Mouse (Mus musculus): Measurements from ENCODE around the gene Angptl2. TPM values are rescaled to one million over a fixed set of nuclear protein-coding genes. Genes with fewer than 3 reads are reported as not detected.

Angptl2 gene
- polyA plus RNA-seq, 1 experiment: 7.2 TPM

- peak in 1 of 2 experiments; percentile 54 for DNase-seq (ENCODE audit: extremely low spot score in 1 of 2, low spot score in 1 of 2)
Measured at GRCm38 (mm10) chr2:33265793-33266192, 49.9 kb downstream of the Angptl2 start.

DNA sequence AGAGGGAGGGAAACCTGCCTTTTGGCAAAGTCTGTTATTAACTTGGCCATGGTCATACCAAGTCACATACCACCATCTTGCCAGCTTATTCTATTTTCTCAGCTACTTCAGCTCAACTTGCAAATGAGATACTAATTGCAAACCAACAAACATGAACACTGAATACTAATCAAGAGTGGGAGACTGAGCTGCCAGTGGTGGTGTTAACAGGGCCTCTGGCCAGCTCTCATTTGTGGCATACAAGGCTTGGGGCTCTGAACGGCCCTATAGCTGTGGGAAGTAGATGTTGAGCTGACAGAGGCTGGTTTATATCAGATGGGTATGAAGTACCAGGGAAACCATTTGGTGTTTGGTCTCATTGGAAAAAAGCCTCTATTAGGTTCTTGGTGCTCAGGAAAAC, 51.2 kb downstream of the Angptl2 start:
- no peak for DNase-seq (ENCODE audit: extremely low spot score in 1 of 2, low spot score in 1 of 2)

DNA sequence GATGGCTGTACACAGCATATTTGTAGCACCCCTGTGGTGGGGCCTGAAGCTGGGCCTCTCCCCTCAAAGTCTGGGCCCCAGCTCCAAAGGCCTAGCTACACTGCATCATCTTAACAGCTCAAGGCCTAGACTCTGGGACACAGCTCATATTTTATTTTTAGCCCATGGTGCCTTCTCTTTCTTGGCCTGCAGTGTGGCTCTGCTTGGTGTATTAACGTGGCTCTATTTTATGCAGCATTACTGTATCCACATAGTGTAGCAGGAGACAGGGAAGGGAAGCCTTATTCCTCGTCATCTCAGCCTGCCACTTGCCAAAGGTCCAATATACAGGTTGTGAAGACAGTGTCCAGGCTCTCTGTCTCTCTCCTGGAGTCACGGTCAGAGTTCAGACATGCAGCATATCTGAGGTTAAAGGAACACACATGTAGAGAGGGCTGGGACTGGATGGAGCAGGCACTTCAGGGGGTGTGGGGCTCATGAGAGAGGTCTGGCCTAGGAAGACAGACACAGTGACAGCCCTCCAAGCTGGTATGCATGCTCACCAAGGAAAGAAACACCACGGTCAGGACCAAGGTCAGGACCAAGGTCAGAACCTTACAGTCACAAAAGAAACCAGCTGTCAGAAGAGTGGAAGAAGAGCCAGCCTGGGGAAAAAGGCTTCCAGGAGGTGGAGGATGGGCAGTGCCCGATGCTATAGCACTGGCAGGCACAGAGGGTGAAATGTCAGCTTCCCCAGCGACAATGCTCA, 52.7 kb downstream of the Angptl2 start:
- DNase-seq (ENCODE audit: extremely low spot score in 1 of 2, low spot score in 1 of 2): no peak

DNA sequence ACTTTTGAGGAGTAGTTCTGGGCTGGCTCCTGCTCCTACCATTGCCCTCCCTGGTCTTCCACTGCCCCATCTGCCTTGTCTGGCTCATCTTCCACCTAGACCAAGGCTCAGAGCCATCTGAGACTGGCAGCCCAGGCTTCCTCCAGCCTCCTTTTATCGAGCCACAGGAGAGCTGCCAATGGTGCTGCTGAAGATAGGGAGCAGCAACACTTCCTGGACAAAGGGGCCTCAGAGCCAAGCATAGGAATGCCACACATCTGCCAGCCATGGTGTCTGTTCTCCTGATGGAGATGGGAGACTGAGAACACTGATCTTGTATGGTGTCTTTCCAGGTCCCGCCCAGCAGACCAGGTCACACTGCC, 53.2 kb downstream of the Angptl2 start:
- DNase-seq (ENCODE audit: extremely low spot score in 1 of 2, low spot score in 1 of 2): no peak

DNA sequence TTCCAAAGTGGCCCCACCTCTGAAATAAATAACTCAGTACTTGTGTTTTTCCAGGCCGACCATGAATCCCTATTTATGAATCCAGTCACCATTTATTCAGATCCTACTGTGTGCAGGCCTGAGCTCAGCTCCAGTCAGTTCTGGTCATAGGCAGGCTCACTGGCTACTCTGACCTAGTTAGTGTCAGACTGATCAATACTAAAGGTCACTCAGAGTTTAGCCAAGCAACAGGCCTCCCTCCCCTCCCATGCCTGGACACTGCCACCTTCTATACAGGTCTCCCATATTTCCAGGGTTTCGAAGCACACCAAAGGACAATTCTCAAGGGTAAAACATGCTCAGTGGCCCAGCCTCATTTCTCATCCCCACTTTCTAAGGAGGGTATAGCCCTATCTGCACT, 54.7 kb downstream of the Angptl2 start:
- DNase-seq (ENCODE audit: extremely low spot score in 1 of 2, low spot score in 1 of 2): no peak

- DNase-seq (ENCODE audit: extremely low spot score in 1 of 2, low spot score in 1 of 2): no peak
Measured at GRCm38 (mm10) chr2:33271511-33271910, 55.6 kb downstream of the Angptl2 start.

DNA sequence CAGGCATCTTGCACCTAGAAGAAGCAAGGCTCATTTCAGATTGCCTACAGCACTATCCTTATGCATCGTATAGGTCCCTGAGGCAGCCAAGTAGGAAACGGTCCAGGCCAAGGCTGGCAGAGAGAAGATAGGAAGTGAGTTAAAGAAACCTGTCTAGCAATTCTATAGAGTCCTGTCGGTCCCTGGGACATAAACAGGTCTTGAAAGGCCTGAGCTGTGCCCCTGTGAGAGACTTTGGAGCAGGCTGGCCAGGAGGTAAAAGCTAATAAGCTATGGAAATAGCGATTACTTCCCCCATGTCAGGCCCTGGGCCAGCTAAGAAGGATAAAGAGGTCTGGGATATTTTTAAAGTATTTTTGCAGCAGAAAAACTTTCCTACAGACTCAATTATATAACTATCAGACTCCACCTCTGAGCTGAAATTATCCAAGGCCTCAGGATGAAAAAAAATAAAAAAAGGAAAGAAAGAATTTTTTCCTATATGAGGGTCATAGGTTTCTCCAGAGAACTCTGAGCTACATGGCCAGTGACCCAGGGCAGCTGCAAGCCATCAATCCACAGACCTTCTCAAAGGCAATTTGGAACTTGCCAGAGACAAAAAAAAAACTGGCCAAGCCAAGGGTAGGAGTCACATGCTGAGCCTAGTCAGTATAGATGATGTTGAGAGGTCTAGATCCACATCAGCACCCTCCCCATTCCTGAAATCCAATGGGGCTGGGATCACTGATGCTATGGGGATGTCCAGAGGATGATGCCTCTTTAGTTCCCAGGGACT, 57.0 kb downstream of the Angptl2 start:
- DNase-seq (ENCODE audit: extremely low spot score in 1 of 2, low spot score in 1 of 2): no peak

- no peak for DNase-seq (ENCODE audit: extremely low spot score in 1 of 2, low spot score in 1 of 2)
Measured at GRCm38 (mm10) chr2:33274719-33275490, 59.0 kb downstream of the Angptl2 start.

DNA sequence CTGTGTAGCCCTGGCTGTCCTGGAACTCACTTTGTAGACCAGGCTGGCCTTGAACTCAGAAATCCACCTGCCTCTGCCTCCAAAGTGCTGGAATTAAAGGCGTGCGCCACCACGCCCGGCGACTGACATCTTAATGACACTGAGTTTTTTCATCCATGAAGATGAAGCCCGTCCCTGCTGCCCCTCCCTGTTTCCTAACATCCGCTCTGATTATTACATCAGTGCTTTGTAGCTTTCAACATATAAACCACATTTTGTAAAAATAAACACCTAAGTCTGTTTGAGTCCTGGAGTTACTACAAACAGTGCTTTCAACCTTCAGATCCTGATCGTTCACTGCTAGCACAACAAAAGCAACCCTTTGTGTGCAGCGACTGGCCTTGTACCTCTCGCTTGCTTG, 63.9 kb downstream of the Angptl2 start:
- DNase-seq (ENCODE audit: extremely low spot score in 1 of 2, low spot score in 1 of 2): no peak

GRCm38 (mm10) chr2:33280525-33280924, 64.7 kb downstream of the Angptl2 start:
- DNase-seq (ENCODE audit: extremely low spot score in 1 of 2, low spot score in 1 of 2): no peak

DNA sequence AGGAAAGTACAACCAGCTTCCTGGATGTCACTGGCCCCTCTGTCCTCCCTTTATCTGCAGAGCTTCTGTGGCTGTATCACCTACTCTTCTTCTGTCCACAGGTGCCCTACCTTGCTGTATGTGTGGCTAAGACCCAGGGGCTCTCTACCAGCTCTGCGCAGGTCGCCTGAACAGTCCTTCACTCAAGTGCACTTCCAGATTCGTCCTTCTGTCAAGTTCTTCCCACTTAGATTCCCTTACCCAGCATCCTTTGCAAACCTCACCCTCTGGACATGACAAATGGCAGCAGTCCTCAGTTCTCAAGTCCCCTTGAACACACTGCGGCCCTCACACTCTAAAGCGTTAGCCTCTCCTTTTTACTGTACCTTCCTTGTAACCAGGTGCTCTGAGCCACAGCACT, 65.9 kb downstream of the Angptl2 start:
- DNase-seq (ENCODE audit: extremely low spot score in 1 of 2, low spot score in 1 of 2): no peak

DNA sequence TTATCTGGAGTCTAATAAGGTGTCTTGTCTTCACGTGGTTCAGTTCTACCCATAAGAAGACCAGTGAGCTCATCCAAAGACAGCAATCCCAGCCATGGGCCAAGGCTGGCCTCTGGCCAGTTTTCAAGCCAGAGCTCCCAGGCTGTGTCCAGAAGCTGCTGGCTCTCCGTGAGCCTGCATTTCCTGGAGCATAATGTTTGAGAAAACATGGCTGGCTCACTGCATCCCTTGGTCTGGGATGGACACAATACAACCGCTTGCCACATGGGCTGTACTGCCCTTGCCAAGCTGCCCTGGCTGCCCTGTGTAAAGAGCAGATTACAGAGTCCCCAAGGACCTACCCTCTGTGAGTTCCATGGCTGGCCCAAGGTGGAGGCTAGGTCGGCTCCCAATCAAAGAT, 67.0 kb downstream of the Angptl2 start:
- no peak for DNase-seq (ENCODE audit: extremely low spot score in 1 of 2, low spot score in 1 of 2)

DNA sequence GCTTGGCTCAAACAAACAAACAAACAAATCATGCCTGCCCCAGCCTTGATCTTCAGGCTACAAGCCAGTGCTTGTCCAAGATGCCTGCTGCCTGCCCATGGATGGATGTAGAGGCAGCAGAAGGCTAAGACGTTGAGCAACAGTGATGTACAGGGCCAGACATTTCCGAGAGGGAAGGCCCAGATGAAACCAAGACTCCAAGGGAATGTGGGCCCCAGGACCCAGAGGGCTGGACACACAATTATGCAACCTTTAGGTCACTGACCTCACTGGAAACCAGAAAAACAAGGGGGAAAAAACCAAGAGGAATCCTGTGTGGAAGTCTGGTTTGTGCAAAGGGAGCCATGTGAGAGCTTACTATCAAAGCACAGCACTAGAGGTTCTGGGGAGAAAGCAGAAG, 67.8 kb downstream of the Angptl2 start:
- no peak for DNase-seq (ENCODE audit: extremely low spot score in 1 of 2, low spot score in 1 of 2)

DNA sequence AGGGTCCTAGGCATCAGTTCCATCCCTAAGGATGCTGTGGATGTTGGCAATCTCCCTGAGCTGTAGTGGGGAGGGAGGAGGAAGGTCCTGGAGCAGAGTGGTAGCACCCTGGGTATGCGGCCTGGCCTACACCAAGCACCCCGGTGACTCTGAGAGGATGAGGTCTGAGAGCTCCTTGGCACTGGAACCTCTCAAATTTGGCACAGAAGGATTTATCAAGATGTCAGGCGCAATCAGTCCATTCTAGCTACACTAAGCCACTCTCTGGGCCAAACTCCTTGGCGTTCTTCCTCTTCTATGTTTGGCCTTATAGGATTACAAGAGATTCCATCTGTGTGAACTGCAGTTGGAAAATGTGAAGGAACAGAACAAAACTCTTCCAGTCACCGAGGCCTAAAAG, 73.0 kb downstream of the Angptl2 start:
- DNase-seq (ENCODE audit: extremely low spot score in 1 of 2, low spot score in 1 of 2): no peak

DNA sequence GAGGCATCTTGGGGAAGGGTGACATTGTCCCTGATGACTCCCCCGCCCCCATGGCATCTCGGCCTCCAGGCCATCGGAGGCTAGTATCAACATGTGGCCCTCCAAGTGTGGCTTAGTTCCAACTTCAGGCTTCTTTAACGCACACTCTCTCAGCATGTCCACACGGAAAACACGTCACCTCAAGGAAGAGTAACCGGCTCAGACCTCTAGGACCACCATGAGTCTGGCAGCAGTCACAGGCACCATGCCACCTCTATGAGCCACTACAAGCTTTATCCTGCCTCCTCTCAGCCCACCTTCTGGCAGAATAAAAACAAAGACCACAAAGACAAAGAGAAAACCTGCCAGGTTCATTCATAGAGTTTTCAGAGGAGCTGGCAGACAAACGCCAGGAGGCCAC, 74.6 kb downstream of the Angptl2 start:
- DNase-seq (ENCODE audit: extremely low spot score in 1 of 2, low spot score in 1 of 2): no peak

DNA sequence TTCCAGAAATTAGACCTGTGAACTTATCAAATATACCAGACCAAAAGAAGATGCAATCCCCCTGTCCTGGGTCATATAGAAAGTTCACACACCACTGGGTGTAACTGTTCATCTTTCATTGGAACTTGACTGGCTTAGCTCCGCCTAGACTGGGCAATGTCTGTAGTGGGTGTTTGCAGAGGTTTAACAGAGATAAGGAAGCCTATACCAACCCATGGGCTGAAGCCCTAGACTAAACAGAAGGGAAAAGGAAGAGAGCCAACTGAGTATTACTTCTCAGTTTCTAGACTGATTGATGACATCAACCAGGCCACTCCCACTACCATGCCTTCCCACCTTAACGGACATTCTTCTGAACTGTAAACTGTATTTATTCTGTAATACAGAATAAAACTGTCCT, 76.2 kb downstream of the Angptl2 start:
- no peak for DNase-seq (ENCODE audit: extremely low spot score in 1 of 2, low spot score in 1 of 2)

DNA sequence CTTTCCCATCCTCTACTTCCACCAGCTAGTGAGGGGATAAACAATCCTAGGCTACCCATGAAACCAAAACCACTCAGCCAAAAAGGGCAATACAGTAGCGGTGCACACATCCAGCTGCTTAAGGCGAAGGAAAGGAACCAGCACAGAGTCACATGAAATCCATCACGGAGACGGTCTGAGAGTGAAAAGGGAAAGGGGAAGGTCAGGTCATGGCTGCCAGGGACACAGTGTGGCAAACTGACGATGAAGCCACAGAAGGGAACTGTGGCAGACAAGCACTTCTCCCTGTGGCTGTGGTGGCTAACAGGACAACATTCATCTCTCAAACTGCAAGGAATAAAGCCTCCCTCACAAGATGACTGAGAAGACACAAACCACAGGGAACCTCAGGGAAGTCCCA, 79.2 kb downstream of the Angptl2 start:
- DNase-seq (ENCODE audit: extremely low spot score in 1 of 2, low spot score in 1 of 2): no peak

All from frontal cortex, adult 2 months (tissue).